Mouse (Mus musculus) CH12F3 (cell line): Measurements from ENCODE around the gene Tekt5.

Experiments used
- in situ Hi-C: fragments of 300-500 bp; cut with MboI; formaldehyde crosslinking; loops from 2 replicates; pipeline ENCODE4 v1.14.3; 2020; ENCODE audit warnings: low sequenced_read_pairs

Gene Tekt5

GRCm38 (mm10) chr16:10394699-10395540 lies at the start of gene Tekt5:
Gene Tekt5 (minus strand): TSS chr16:10395490.
- in situ Hi-C loops: loop anchor here (10.0 kb wide), 1 partner anchor 110 kb away; no protein-coding TSS in a partner anchor

DNA sequence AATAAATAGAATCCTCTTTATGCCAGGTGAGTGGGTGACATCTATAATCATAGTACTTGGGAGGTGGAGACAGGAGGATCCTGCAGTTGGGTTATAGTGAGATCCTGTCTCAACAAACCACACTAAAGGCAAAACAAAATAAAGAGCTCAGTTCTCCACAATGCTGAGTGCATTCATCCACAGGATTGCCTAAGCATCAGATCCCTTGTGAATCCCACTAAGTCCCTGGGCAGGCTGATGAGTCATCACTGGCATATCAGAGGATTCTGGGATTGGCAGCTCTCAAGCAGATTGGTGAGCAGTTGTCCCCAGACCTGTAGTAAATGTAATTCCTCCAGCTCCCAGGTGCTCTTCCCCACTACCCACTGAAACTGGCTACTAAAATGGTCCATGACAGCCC lies 48.4 kb upstream of the Tekt5 start:
- in situ Hi-C loops: no loop called here

GRCm38 (mm10) chr16:10441761-10442160 lies 46.5 kb upstream of the Tekt5 start:
- in situ Hi-C loops: no loop called here

DNA sequence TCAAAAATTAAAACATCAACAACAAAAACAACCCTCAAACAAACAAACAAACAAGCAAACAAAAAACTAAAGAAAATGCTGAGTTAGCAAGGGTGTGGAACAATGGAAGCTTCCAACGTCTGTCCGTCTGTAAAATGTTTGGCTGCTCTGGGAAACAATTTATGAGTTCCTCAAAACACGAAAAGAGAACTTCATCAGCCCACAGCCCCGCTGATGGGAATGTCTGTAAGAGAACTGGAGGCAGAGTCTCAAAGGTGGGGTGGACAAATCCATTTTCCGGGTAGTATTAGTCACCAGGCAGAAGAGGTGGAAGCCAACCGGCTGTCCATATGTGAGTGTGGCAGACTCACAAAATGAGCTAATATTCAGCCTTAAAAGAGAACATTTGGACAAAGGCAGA lies 46.0 kb upstream of the Tekt5 start:
- in situ Hi-C loops: no loop called here

GRCm38 (mm10) chr16:10438055-10438454 lies 42.8 kb upstream of the Tekt5 start:
- in situ Hi-C loops: no loop called here

DNA sequence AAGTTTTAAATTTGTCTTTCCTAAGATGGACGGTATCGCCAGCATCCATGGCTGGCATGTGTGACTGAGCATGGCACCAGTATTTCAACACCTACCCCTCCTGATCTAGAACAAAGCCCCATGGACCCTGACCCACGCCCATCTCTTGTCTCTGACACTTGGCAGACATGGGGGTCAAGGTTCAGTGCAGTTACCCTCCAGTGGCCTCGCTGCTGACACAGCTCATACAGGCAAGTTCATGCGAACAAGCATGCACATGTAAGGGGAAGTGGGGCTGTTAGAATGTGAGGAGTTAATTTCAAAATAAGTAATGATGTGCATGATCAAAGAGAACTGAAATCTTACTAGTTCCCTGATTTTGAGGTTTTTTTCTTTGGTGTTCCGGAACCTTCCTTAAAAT lies 40.9 kb upstream of the Tekt5 start:
- in situ Hi-C loops: no loop called here

GRCm38 (mm10) chr16:10433344-10433743 lies 38.1 kb upstream of the Tekt5 start:
- in situ Hi-C loops: no loop called here

DNA sequence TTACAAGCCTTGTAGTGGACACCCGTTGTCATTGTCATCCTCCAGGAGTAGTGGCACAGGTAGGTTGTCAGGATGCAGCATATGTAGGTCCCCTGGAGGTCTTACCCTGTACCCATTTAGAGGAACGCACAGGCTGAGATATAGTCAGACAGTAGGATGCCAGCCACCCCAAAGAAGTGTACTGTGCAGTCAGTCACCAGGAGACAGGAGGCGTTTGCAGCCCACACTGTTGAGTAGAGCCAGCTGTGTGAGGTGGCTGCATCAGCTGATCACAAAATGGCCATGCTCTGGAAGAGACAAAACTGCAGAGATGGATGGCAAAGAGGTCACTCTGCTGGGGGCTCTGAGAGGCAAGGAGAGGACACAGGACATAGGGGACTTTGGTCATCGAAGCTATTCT lies 37.1 kb upstream of the Tekt5 start:
- in situ Hi-C loops: no loop called here

GRCm38 (mm10) chr16:10431911-10432310 lies 36.6 kb upstream of the Tekt5 start:
- in situ Hi-C loops: no loop called here

DNA sequence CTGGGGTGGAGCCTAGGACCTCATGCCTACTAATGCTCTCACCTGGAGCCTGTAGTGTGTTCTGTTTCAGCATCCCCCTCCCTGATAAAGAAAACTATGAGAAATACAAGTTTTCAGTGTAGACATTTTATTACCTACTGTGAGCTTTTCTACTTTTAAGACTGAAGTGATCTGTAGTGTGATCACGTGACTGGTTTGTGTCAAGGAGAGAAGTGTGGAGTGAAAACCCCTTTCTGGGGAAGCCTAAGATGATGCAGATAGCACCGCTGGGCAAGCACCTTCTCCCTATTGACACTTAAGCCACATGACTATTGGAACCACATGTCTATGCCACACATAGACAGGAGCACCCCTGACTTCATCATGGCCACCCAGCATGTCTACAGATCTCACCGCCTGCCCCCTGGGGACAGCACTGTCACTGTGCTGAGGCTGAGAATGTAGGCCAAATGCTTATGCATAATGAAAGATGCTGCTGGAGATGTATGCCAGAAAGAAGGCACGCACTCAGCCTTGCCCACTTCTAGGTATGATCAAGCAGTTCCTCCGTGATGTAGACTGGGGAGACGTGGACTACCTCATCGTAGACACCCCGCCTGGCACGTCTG lies 25.3 kb upstream of the Tekt5 start:
- in situ Hi-C loops: no loop called here

DNA sequence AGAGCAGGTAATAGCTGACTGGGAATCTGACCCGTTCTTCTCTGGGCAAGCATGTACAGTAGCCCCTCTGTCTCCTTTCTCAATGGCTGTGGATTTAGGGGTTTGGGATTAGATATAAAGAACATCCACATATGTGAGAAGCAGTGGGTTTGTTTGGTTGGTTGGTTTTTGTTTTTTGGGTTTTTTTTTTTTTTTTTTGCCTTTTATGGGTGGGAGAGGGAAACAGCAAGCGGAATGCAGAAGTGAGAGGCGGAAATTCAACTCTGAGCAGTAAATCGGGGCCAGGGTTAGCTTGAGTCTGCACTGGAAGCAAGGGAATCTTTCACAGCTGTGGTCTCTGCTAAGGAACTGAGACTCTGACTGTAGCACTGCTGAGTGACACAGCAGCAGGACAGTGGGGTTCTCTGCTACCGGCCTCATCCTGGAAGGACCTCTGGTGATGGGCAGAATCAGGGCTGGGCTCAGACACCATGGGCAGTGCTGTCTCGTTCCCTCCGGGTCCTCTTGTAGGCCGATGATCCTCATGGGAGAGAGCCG lies 22.5 kb upstream of the Tekt5 start:
- in situ Hi-C loops: loop anchor here (5.0 kb wide), 1 partner anchor 110 kb away; no protein-coding TSS in a partner anchor

DNA sequence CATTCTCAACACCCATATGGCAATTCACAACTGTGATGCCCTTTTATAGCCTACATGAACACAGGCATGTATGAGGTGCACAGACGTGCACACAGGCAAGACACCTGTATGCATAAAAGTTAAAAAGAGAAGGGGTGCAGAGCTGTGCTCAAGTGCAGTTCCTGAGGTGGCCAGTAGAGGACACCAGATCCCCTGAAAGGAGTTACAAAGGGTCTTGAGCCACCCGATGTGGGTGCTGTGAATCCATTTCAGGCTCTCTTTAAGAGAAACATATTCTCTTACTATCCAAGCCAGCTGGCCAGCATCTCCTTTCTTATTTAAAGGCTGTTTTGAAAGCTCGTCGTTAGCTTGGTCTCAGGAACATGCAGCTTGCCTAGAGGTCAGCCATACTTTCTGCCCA lies 21.6 kb upstream of the Tekt5 start:
- in situ Hi-C loops: loop anchor here (5.0 kb wide), 1 partner anchor 110 kb away; no protein-coding TSS in a partner anchor

DNA sequence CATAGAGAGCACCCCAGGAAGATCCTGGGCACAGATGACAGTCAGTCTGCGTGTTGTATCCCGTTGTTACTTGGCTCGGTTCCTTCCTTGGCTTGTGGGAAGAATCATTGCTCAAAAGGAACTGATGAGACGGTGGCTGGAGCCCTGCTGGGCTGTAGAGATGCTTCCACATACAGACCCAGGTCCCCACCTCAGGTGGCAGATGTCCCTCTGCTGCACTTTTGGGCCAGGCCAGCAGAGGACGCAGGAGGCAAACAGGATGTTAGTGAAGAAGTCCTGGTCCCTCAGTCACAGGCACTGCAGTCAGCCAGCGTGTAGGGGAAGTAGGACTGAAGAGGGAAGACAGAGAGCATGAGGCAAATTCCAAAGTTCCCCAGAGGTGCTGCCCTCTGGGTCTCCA lies 20.7 kb upstream of the Tekt5 start:
- in situ Hi-C loops: loop anchor here (5.0 kb wide), 1 partner anchor 111 kb away; no protein-coding TSS in a partner anchor

- in situ Hi-C loops: no loop called here
Measured at GRCm38 (mm10) chr16:10411764-10412746, 16.8 kb upstream of the Tekt5 start, which contains the start of gene Nubp1. Gene Nubp1 (plus strand): TSS chr16:10411948.

DNA sequence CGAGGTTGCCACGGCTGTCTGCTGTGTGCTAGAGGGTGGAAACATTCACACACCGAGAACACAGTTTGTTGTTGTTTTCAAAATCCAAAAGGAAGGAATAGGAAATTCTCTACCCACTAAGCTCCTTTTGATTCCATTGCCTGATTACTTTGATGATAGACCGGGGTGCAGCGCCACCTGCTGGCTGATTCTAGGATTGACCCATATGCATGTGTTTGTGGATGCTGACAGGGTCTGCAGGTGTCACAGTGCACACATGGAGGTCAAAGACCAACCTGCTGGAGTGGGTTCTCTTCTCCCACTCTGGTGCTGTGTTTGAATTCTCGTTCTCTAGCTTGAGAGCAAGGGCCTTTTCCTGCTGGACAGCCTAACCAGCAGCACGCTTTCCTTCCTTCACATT lies 3.9 kb upstream of the Tekt5 start:
- in situ Hi-C loops: loop anchor here (10.0 kb wide), 1 partner anchor 114 kb away; no protein-coding TSS in a partner anchor

DNA sequence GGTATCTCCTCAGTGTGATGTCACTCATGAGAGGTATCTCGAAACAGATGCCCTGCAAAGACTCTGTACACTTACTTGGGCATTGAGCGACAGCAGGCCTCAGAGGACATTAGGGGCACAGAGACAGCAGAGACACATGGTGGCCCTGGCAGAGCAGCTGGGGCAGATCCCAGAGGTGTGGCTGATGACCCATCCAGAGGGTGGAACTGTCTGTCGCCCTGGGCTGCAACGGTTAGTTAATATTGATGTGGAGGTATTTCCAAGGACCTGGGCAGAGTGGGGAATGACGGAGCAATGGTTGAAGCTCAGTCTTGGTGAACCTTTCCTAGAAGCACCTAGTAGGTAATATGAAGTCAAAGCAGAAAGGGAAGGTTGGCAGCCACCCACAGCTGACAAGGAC lies 3.5 kb upstream of the Tekt5 start:
- in situ Hi-C loops: loop anchor here (10.0 kb wide), 1 partner anchor 114 kb away; no protein-coding TSS in a partner anchor

DNA sequence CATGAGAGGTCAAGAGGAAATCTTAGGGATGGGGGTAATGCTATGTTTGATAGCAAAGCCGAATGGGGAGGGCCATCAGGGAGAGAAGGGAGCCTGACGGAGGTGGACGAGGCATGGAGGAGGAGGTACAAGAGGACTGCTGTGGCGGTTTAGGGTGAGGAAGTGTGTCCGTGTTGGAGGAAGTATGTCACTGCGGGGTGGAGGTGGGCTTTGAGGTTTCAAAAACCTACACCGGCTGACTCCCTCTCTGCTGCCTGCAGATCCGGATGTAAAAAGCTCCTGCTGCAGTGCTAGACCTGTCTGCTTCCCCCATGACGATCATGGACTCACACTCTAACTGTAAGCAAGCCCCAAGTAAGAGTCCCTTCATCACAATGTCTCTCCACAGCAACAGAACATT lies 2.7 kb downstream of the Tekt5 start:
- in situ Hi-C loops: loop anchor here (10.0 kb wide), 1 partner anchor 108 kb away; no protein-coding TSS in a partner anchor

- in situ Hi-C loops: no loop called here
Measured at GRCm38 (mm10) chr16:10388634-10389365, 6.5 kb downstream of the Tekt5 start.

GRCm38 (mm10) chr16:10385261-10385660 lies 10.0 kb downstream of the Tekt5 start:
- in situ Hi-C loops: no loop called here

DNA sequence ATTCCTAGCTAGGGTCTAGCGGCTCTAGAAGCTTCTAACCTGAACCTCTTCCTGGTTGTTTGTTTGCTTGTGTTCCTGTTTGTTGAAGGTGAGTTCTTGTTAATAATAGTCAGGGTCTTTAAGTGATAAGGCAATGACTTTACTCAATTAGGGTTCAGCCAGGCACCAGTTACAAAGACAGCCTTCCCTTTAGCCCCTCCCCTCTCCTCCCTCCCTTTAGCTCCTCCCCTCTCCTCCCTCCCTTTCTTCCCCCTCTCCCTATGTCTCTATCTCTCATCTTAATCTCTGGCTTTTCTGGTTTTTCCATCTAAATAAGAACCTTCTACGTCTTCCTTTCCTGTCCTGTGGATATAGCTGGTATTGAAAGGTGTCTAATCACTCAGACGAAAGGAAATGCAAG lies 10.7 kb downstream of the Tekt5 start:
- in situ Hi-C loops: no loop called here
